Mouse (Mus musculus): ENCODE results near the gene Ptf1a.
A peak's percentile ranks its signal among the peaks of the same experiment; 100 is the strongest.

Gene Ptf1a

DNA sequence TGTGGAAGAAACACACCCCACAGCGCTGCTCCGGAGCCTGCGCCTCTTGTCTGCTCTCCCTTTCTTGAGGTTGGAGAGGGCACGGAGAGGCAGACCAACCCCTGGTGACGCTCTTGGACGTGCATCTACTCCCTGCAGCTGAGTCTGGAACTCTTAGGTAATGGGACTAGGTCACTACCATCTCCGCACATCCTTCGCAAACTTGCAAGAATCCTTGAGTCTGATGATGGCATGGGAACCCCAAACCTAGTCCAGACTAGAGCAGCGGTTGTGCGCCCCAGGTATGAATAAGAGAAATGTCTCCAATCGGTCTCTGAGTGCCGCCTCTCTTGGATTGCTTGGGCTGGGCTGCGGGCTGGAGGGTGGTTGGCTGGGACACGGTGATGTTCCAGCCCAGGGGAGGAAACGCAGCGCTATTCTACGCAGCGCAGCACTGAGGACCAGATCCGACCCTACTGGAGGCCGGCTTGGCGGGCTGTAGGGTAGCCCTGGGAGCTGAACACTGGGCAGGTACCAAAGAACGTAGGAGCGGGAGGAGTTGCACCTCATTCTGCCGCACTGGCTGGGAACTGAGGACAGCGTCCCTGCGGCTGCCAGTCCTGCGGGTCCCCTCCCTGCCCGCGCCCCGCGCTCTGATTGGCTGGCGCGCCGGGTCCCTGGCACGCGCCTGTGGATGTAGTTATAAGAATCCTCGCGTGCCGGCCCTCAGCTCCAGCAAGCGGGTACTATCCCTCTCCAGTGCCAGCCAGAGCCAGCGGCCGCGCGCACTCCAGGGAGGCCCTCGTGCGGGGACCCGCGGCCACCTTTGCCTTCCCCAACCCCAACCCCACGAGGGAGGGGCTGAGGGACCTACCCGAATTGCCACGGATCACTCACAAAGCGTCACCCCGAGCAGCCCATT lies at the start of gene Ptf1a:
Ptf1a (plus strand) TSS at position 733 of the 901 bp plus-strand sequence.
- no peak for DNase-seq (ENCODE audit: low spot score in 2 of 2)

GRCm38 (mm10) chr2:19405409-19405808 lies 40.1 kb upstream of the Ptf1a start:
- no peak for DNase-seq (ENCODE audit: low spot score in 2 of 2)

- no peak for DNase-seq (ENCODE audit: low spot score in 2 of 2)
Measured at GRCm38 (mm10) chr2:19406531-19406930, 38.9 kb upstream of the Ptf1a start.

DNA sequence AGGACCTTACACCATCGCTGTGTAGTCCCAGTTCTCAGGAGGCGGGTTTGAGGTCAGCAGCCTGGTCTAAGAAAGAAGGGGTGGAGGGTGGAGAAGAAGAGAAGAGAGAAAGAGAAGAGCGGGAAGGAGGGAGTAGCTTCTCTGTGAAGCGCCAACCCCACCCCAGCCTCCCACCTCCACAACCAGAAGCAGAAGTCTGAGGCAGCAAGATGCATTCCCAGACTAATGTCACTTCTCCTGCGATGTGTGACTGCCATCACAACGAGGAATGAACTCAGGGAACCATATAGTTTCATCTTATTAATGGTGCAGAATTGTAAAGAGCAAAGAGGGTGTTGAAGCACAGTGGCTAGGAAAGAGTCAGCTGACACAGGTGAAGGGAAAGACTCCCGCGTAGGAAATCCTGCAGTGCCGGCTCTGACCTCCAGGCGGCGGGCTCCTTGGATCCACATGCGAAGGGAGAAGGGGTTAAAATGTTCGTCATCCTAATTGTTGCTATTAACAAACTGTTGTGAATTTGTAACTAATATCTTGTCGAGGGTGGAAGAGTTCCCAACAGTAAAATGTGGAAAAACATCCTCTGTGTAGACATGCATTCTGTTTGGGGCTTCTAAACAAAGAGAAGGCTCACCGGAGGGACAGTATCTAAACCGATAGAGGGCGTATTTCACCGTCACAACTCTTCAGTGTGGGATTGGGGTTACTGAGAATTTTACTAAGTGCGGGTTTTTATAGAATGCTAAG lies 31.1 kb upstream of the Ptf1a start:
- DNase-seq (ENCODE audit: low spot score in 2 of 2): peak; percentile 32 to 58

- DNase-seq (ENCODE audit: low spot score in 2 of 2): peak in 1 of 2 experiments; percentile 20
Measured at GRCm38 (mm10) chr2:19415063-19415521, 30.4 kb upstream of the Ptf1a start.

GRCm38 (mm10) chr2:19416066-19416465 lies 29.4 kb upstream of the Ptf1a start:
- DNase-seq (ENCODE audit: low spot score in 2 of 2): no peak

DNA sequence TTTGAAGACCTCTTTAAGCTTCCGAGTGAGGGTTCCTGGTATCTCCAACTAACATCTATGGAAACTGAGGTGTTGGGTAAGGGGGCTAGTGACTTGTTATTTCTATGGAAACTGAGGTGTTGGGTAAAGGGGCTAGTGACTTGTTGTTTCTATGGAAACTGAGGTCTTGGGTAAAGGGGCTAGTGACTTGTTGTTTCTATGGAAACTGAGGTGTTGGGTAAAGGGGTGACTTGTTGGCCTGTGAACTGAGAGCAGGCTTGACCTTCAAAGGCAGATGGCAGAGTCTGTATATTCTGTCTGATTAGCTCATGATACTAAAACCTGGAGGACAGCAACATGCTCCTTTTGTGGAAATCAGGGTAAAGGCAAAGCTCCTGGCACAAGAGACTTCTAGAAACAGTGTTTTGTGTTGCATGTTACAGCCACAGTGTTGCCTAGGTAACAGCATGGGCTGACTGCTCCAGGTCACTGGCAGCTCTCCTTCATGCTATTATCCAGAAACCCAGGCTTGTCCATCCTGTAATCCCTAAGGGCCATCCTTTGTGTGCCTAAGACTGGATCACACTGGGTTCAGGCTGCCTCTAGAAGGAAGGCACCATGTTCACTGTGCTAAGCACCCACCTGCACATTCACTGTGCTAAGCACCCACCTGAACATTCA lies 25.6 kb upstream of the Ptf1a start:
- no peak for DNase-seq (ENCODE audit: low spot score in 2 of 2)

GRCm38 (mm10) chr2:19422226-19422625 lies 23.2 kb upstream of the Ptf1a start:
- DNase-seq (ENCODE audit: low spot score in 2 of 2): no peak

DNA sequence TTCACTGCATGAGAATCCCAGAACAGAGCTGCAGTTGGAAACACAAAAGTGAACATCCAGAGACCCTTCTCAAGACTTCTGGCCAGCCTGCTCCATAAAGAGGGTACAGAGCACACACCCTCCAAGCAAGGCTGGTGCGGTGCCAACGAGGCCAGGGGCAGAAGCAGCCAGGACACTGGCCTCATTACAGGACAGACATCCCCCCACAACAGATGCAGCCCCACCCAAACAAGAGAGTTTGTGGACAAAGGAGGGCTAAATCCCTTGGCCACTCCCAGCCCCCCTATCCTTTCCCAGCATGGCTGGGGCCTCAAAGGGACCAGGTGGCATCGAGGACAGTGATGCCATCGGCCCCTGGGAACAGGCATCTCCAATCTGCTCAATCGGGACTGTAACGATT lies 22.4 kb upstream of the Ptf1a start:
- DNase-seq (ENCODE audit: low spot score in 2 of 2): no peak

DNA sequence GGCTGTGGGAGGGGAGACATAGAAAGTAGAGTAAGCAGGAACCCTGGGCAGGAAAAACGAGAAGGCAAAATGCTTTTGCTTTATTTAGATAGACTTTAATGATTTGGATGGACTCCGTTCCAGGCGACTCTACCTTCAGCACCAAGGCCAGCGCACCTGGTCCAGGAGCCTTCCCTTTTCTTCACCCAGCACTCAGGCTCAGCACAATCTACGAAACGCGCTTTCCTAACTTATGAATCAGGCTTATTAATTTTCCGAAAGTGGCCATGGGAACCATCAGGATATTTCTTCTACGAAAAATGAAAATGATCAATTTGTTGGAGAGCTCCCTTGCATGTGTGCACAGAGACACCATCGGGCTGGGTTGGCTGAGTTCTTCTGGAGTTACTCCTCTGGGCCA lies 16.4 kb upstream of the Ptf1a start:
- no peak for DNase-seq (ENCODE audit: low spot score in 2 of 2)

DNA sequence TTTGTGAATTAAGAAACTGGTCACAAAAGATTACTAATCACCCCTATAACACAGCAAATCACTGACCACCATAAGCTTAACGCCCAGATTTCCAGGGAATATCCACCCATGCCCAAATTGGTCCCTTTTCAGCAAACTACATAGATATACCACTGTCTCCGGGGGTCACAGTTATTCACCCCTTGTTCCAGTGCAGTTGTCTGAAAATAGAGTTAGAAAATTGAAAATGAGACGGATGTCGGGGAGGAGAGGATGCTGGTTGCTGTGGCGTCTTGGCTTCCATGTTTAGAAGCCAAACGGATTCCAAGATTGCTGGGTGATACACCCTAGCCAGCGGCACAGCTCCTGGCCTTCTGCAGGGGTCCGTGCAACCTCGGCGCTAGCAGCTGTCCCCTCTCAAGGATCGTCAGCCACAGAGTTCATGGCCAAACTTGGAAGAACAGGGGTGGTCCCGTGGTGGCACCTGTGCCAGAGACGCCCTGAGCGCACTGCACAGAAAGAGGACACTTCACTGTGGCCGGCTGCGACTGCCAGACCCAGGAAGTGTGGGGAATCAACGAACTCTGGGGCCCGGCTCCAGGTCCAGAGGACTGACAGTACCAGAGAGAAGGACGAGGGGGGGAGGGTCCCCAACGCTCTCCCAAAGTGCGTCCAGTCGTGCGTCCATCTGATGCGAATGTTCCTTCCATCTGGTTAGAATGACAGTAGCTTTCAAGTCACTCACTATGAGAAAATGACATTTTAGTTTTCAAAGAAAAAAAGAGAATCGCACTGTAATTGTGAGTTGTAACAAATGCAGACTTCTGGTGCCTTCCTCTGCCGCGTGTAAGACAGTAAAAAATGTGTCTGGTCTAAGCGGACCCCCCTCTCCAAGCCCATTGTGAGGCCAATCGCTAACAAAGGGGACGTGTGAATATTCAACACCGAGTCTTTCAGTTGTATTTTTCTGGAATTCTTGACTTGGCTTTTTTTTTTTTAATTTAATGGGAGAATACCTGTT lies 15.5 kb upstream of the Ptf1a start:
- no peak for DNase-seq (ENCODE audit: low spot score in 2 of 2)

- DNase-seq (ENCODE audit: low spot score in 2 of 2): no peak
Measured at GRCm38 (mm10) chr2:19430746-19431145, 14.7 kb upstream of the Ptf1a start.

DNA sequence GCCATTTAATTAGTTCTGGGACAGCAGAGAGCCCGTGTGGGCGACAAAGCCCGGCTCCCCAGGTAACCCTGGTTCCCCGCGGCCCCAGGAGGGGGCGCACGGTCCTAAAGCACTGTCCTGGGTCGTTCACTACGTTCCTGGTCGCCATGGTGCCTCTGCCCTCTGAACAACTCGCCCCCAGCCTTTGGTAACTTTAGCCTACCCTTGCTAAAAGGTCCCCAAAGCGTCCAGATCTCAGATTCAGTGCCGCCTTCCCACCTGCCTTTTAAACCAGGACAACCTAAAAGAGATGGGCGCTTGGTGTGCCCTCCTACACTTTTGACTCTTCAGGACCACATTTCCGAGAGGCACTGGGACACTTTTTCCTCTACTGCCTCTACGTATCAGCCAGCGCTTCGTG lies 14.3 kb upstream of the Ptf1a start:
- DNase-seq (ENCODE audit: low spot score in 2 of 2): no peak

DNA sequence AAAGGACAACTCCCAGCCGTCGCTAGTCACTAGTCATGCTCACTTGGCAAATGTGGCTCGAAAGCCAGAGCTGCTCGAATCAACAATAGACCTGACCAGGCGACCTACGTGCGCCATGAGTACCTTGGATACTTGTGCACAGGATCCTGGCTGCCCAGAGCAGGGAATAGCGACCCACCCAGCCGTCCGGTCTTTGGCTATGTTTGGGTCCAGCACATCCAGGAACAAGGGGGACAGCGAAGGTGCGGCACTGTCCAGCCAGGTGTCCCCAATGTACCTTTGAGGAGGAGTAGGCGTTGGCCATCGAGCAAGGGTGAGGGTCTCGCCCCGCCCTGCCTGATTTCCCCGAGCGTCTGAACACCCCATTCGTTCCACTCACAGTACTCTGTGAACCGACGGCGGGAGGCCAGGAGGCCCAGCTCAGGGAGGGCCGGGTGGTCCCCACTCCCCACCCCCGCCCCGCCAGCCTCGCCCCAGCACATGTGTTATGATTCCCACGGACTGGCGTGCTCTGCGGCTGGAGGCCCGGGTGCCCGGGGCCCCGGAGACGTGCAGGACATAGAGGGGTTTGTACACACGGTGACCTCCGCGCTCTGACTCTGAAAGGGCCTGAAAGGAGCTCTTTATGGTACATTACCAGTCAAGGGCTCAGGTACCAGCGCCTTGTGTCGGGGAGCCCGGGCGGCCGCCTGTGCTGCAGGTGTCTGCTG lies 13.7 kb upstream of the Ptf1a start:
- DNase-seq (ENCODE audit: low spot score in 2 of 2): no peak

DNA sequence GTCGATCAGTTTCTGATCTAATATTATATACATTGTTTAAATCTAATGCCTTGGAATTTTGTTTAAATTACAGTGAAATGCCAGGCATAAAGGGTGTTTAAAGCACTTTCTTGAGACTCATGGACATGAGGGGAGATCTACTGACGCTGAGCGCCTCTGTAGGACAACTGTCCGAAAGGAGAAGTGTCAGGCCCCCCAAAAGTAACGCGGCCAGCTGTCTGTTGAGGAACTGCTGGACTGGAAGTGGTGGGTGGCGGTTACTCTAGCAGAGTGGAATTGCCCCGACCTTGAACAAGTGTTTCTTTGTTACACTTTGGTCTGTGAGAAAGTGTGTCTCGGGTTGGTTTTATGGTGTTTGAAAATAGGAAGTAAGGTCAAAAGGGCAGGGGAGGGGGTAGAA lies 1.1 kb upstream of the Ptf1a start:
- DNase-seq (ENCODE audit: low spot score in 2 of 2): no peak

GRCm38 (mm10) chr2:19445871-19446501 lies 523 bp downstream of the Ptf1a start:
- no peak for DNase-seq (ENCODE audit: low spot score in 2 of 2)

- DNase-seq (ENCODE audit: low spot score in 2 of 2): no peak
Measured at GRCm38 (mm10) chr2:19446746-19447145, 1.3 kb downstream of the Ptf1a start.

GRCm38 (mm10) chr2:19448042-19448700 lies 2.7 kb downstream of the Ptf1a start:
- no peak for DNase-seq (ENCODE audit: low spot score in 2 of 2)

DNA sequence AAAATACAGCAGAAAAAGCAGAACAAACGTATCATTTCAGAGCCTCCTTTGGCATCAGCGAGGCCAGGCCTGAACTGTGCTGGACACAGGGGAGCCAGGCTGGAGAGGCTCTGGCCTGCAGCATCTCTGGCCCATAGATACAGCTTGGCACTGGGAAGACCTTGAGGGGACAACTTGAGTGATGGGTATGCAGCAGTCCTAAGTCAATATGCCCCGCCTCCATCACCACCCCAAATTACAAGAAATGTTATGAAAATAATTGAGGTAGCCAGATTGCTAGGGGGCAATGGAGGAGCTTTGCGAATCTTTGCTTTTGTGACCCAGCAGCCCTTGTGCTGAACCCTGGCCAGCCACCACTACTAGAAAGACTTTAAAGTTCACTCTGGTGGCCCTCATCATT lies 3.8 kb downstream of the Ptf1a start:
- DNase-seq (ENCODE audit: low spot score in 2 of 2): no peak

Measured in frontal cortex, postnatal 14 days (tissue).